Mouse (Mus musculus) adrenal gland, adult 2 months (tissue): ENCODE measurements around the gene Egf. TPM values are rescaled to one million over a fixed set of nuclear protein-coding genes. Genes with fewer than 3 reads are reported as not detected.
A peak's percentile ranks its signal among the peaks of the same experiment; 100 is the strongest.

Source experiments
- DNase-seq: peaks from one replicate; pipeline ENCODE4 v3.0.0; 2021
- microRNA-seq, 2 experiments: library from miRNA; unstranded; fragments of <30 nt; microRNA quantifications; one replicate each; pipeline ENCODE4 v1.2.0; 2021
- polyA plus RNA-seq: library from polyadenylated mRNA; depleted of rRNA; stranded (reverse); fragments of >200 nt; gene quantifications from 2 replicates; pipeline ENCODE4 v1.2.3, GENCODE M21; 2012; rRNA removed
- total RNA-seq, 2 experiments: library from RNA; stranded (reverse); gene quantifications; 2 replicates each; pipeline ENCODE4 v1.2.3; 2021

Egf gene
- total and polyA plus RNA-seq, 3 experiments, result 0.54 to 1.1 (median 0.66) TPM

- DNase-seq, result no peak
Measured at GRCm38 (mm10) chr3:129650931-129651330, 104.2 kb downstream of the Egf start.

- no peak for DNase-seq
Measured at GRCm38 (mm10) chr3:129650293-129650612, 104.9 kb downstream of the Egf start.

- DNase-seq, result peak; percentile 24
Measured at GRCm38 (mm10) chr3:129649586-129650292, 105.4 kb downstream of the Egf start.

- no peak for DNase-seq
Measured at GRCm38 (mm10) chr3:129648598-129648997, 106.5 kb downstream of the Egf start.

DNA sequence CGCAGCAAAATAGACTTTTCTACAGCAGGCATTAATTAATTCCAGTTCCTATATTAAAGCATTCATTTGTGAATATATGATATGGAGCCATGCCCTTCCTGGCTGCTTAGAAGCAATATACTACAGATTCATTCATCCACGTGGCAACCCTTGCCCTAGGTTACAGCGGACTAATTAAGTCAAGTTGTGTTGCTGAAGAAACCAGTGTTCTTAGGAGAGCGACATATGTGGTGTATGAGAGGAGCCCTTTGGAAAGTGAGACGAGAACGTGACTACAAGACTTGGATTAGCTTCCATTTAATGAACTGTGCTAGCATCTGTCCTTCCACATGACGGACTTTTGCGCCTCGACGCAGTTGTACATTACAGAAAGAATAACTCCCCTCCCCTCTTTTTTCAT, 107.8 kb downstream of the Egf start:
- no peak for DNase-seq

DNA sequence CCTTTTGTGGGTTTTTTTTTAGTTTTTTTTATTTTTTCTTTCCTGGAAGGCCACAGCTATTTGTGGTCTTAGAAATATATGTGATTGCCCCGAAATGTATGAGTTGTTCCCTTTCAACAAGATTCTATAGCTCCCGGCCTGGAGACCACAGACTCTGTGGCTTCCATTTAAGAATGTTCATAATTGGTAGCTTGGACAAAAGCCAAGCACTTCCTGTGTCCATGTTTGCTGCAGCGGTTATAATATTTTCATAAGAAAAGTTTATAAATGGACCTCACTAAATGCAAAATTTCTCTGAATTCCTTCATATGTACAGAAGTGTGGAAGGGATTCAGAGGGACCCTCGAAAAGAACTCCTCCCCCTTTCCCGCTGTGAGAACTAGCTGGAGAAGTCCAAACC, 108.3 kb downstream of the Egf start:
- DNase-seq, result no peak

DNA sequence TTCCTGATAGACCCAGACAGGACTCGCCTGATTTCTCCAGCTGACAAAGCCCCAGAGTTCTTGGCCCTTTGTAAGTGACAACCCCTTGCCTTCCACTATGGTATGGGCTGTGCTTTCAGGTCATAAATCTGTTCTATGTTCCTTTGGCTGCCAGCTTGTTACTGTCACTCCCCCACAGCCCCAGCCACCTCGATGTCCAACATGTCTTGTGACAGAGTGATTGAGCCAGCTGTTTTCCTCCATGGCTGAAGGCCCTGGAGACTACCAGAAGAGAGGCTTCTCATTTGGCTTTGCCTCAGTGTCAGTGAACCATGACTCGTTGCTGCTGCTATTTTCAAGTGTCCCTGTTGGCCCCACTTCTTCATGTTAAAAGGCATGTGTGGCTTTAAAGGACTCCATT, 109.7 kb downstream of the Egf start:
- no peak for DNase-seq

DNA sequence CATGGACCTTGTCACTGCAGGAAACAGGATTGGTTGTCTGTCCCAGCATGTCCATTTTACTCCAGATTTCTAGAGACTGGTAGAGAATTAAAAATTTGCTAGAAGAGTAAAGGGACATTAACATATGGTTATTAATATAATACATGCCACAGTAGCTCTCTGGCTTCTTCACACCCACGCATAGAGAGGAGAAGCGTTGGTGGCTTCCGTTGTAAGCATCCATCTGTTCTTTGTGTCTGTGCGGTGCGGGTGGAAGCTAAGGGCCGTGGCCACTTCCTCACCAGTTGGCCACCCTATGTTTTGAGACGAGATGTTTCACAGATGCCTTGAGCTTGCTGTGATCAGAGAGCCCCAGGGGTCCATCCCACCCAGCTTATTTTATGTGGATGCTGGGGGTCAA, 113.5 kb downstream of the Egf start:
- no peak for DNase-seq

DNA sequence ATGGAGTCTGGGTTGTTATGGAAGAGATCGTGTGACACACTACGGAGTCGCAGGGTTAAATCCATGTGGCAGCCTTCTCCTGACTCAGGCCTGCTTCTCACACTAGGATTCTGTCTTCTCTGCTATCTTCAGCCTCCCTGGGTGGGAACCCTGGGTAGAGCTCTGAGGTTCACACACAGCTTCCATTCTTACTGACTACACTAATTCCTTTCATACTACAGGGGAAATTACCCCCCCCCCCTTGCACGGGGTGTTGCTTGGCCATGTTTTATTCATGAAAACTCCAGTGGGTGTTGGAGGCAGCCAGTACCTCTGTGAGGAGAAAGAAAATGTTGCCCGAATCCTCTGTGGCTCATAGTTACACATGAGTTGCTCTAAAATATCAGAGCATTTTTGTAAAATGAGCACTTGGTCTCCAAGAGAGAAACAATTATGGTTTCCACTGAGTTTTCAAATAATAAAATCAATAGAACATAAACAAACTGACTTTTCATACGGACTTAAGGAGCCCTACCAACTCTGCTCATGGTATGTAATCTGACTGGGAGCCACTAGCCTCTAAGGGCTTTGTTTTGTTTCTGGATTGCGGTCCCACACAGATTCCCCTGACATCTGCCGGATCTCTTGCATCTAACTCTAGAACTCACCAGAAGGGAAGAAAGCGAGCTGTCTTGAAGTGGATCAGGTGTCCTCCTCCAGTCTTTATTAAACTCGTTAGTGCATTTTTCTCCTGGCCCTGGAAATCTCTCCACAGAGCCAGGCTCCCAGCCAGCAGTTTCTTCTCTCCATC, 114.7 kb downstream of the Egf start:
- no peak for DNase-seq

GRCm38 (mm10) chr3:129639701-129640100, 115.4 kb downstream of the Egf start:
- no peak for DNase-seq

GRCm38 (mm10) chr3:129637446-129637845, 117.7 kb downstream of the Egf start:
- no peak for DNase-seq

- DNase-seq, result no peak
Measured at GRCm38 (mm10) chr3:129634260-129634901, 120.7 kb downstream of the Egf start.

DNA sequence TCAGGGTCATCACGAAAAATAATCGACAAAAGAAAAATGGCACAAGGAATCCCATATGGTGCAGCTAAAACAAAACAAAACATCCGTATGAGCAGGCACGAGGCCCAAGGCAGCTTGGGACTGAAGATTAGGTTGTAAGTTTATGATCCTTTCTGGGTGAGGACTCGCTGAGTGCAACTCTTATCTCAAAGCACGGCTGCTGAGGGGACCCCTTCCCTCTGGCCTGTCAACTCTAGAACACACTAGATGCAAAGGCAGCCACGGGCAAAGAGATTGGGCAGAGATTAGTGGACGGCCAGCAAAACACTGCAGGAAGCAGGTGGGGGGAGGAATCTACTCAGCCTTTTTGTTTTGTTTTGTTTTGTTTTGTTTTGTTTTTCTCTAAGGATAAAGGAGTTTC, 121.6 kb downstream of the Egf start:
- no peak for DNase-seq

DNA sequence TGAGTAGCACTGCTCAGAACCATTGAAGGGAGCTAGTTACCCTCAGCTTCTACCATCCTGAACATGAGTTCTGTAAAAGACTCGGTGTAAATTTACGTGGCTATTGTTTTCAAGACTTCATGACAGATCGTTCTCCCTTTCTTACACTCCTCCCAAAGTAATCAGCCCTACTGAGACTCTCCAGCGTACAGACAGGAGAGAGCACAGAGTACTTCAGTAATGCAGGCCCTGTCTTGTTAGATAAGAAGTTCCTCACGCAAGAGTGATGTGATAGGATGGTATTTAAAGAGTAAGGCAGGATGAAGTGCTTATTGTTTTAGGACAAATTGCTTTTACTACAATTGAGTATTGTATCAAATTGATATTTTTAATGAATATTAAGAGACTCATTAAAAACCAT, 123.3 kb downstream of the Egf start:
- DNase-seq, result no peak

DNA sequence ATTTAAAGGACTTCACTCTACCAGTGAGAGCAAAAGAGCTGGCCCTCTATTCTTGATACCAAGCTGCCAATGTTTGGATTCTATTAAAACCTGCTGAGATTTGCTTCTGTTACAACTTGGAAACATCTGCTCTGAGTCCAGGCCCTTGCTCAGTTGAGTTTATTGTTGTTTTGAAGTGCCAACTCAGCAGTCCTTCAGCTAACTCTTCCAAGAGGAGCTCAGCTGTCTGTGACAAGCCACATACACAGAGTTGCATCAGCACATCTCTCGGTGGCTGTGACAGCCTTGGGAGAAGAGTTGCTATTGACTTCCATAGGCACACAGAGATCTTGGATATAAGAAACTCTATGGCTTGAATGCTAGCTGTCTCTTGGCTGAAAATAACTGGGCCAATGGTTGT, 124.1 kb downstream of the Egf start:
- no peak for DNase-seq

Small RNA genes within 50 kb of the gene (microRNA-seq; reads per million reads assigned to microRNA genes)
- 0 reads per million in 2 experiments for gene Gm24515

Other genes starting within 250 kb of the Egf start
- gene Elovl6, start 223.0 kb downstream of the Egf start, total RNA-seq, result 10 to 100 TPM; 59.0 to 96.0 TPM
- 111 and 121 TPM in 2 replicates for gene Elovl6, start 223.0 kb downstream of the Egf start, polyA plus RNA-seq
- gene Lrit3, start 48.7 kb upstream of the Egf start, total RNA-seq, result not detected
- gene Lrit3, start 48.7 kb upstream of the Egf start, polyA plus RNA-seq, result not detected in 2 replicates
- gene Rrh, start 67.3 kb upstream of the Egf start, total RNA-seq, result under 1 TPM in 1 of 2 experiments, not detected in 1; 0.09 TPM
- gene Rrh, start 67.3 kb upstream of the Egf start, polyA plus RNA-seq, result not detected in 2 replicates
- gene Gar1, start 76.1 kb upstream of the Egf start, total RNA-seq, result 10 to 100 TPM; 39.4 to 61.2 TPM
- gene Gar1, start 76.1 kb upstream of the Egf start, polyA plus RNA-seq, result 11.0 and 15.4 TPM in 2 replicates
- 1 to 10 TPM in 1 of 2 experiments, not detected in 1; 2.7 TPM for gene Cfi, start 80.6 kb upstream of the Egf start, total RNA-seq
- 0.07 TPM in 1 of 2 replicates, not detected in the other for gene Cfi, start 80.6 kb upstream of the Egf start, polyA plus RNA-seq
- gene Pla2g12a, start 123.3 kb upstream of the Egf start, total RNA-seq, result 10 to 100 TPM; 46.3 to 51.7 TPM
- gene Pla2g12a, start 123.3 kb upstream of the Egf start, polyA plus RNA-seq, result 106 and 226 TPM in 2 replicates
- gene Casp6, start 146.1 kb upstream of the Egf start, total RNA-seq, result 10 to 100 TPM; 42.3 to 42.4 TPM
- gene Casp6, start 146.1 kb upstream of the Egf start, polyA plus RNA-seq, result 29.5 and 33.8 TPM in 2 replicates
- gene Mcub, start 214.9 kb upstream of the Egf start, total RNA-seq, result 10 to 100 TPM in 1 of 2 experiments, 1 to 10 TPM in 1; 7.9 to 15.3 TPM
- gene Mcub, start 214.9 kb upstream of the Egf start, polyA plus RNA-seq, result 6.9 and 7.7 TPM in 2 replicates